Mouse (Mus musculus) lung, adult 18-20 months (tissue): ENCODE measurements around the gene Taf11.

Experiments
- DNase-seq, 2 experiments: peaks; one replicate each; pipeline ENCODE4 v3.0.0; 2022; ENCODE audit warnings: mixed read lengths in 2 of 2

Taf11 gene

GRCm38 (mm10) chr17:27920676-27921075 lies 11.0 kb upstream of the Taf11 start:
- no peak for DNase-seq

- peak in 1 of 2 experiments; percentile 36 for DNase-seq
Measured at GRCm38 (mm10) chr17:27916366-27916765, 6.7 kb upstream of the Taf11 start.

GRCm38 (mm10) chr17:27914742-27915141 lies 5.1 kb upstream of the Taf11 start:
- no peak for DNase-seq

- no peak for DNase-seq
Measured at GRCm38 (mm10) chr17:27911371-27911770, 1.7 kb upstream of the Taf11 start.

- DNase-seq, result peak; percentile 87 to 88
Measured at GRCm38 (mm10) chr17:27908888-27909621, 589 bp downstream of the Taf11 start, which contains the start of gene Anks1. Gene Anks1, plus strand, starts transcription at chr17:27909306.

GRCm38 (mm10) chr17:27908206-27908887 lies 1.3 kb downstream of the Taf11 start:
- DNase-seq, result no peak

- peak; percentile 93 to 94 for DNase-seq
Measured at GRCm38 (mm10) chr17:27907512-27908205, 2.0 kb downstream of the Taf11 start.

- DNase-seq, result no peak
Measured at GRCm38 (mm10) chr17:27886499-27887210, 23.0 kb downstream of the Taf11 start.

- DNase-seq, result no peak
Measured at GRCm38 (mm10) chr17:27883994-27884393, 25.6 kb downstream of the Taf11 start.

- DNase-seq, result peak; percentile 52 to 68
Measured at GRCm38 (mm10) chr17:27883129-27883528, 26.5 kb downstream of the Taf11 start.

GRCm38 (mm10) chr17:27881518-27881917 lies 28.1 kb downstream of the Taf11 start:
- no peak for DNase-seq

- DNase-seq, result no peak
Measured at GRCm38 (mm10) chr17:27874510-27874909, 35.1 kb downstream of the Taf11 start.

- no peak for DNase-seq
Measured at GRCm38 (mm10) chr17:27873583-27873982, 36.1 kb downstream of the Taf11 start.

- DNase-seq, result no peak
Measured at GRCm38 (mm10) chr17:27871851-27872250, 37.8 kb downstream of the Taf11 start.

GRCm38 (mm10) chr17:27866737-27867136 lies 42.9 kb downstream of the Taf11 start:
- no peak for DNase-seq

GRCm38 (mm10) chr17:27865461-27865860 lies 44.2 kb downstream of the Taf11 start:
- no peak for DNase-seq

- DNase-seq, result no peak
Measured at GRCm38 (mm10) chr17:27859131-27859530, 50.5 kb downstream of the Taf11 start.

GRCm38 (mm10) chr17:27857649-27858475 lies 51.8 kb downstream of the Taf11 start:
- no peak for DNase-seq

- DNase-seq, result peak; percentile 54 to 55
Measured at GRCm38 (mm10) chr17:27856798-27857648, 52.6 kb downstream of the Taf11 start.

- peak; percentile 74 to 80 for DNase-seq
Measured at GRCm38 (mm10) chr17:27856265-27856797, 53.3 kb downstream of the Taf11 start, which contains the start of gene Uhrf1bp1. Gene Uhrf1bp1, plus strand, starts transcription at chr17:27856441.
